Mouse (Mus musculus): ENCODE measurements around the gene Tmem183a.

- no peak for TF ChIP-seq CTCF (IDR thresholded peaks at IDR 0.05; ENCODE audit: low read depth, low read length)
- no peak for TF ChIP-seq POLR2A (IDR thresholded peaks at IDR 0.05; ENCODE audit: borderline replicate concordance, low read depth, low read length)
Measured at GRCm38 (mm10) chr1:134341641-134342277, 20.0 kb downstream of the Tmem183a start.
